Mouse (Mus musculus) midbrain, embryonic 10.5 days (tissue): Measurements from ENCODE around the gene Mrm2. TPM values are rescaled to one million over a fixed set of nuclear protein-coding genes. Genes with fewer than 3 reads are reported as not detected.
"Not testable (repeated sequence)": the region's sequence is repeated elsewhere in the genome, so short reads cannot be mapped to it uniquely, and the experiment has no call there.

Experiments
- DNase-seq: peaks from one replicate; pipeline ENCODE4 v3.0.0-alpha.2; 2017; ENCODE audit warnings: low spot score
- H3K27ac ChIP-seq: fragments of 300-500 bp; sonication (generic); replicated peaks from 2 replicates; pipeline ENCODE4 v1.5.1; 2016; ENCODE audit warnings: mild to moderate bottlenecking
- H3K27me3 ChIP-seq: fragments of 300-500 bp; sonication (generic); 2 replicates; pipeline ENCODE4 v1.6.1; 2016; ENCODE audit warnings: low read depth, mild to moderate bottlenecking; ENCODE audit not compliant: poor library complexity, severe bottlenecking
- H3K36me3 ChIP-seq: fragments of 300-500 bp; sonication (generic); 2 replicates; pipeline ENCODE4 v1.6.1; 2016; ENCODE audit warnings: mild to moderate bottlenecking, moderate library complexity
- H3K4me1 ChIP-seq: fragments of 300-500 bp; sonication (generic); 2 replicates; pipeline ENCODE4 v1.6.1; 2016
- H3K4me3 ChIP-seq: fragments of 300-500 bp; sonication (generic); 2 replicates; pipeline ENCODE4 v1.5.1; 2016; ENCODE audit warnings: mild to moderate bottlenecking, moderate library complexity
- H3K9me3 ChIP-seq: fragments of 300-500 bp; sonication (generic); replicated peaks from 2 replicates; pipeline ENCODE4 v1.6.1; 2016; ENCODE audit warnings: mild to moderate bottlenecking
- WGBS: fragments of 180-500 bp; shearing (Covaris S2); methylation state at CpG from one replicate; pipeline ENCODE4 v1.1.7; 2016; 5-methylcytosine and 5-hydroxymethylcytosine counted together
- polyA plus RNA-seq: library from polyadenylated mRNA; unstranded; fragments of >200 nt; fragmentation: Nextera tagmentation; extraction: Ambion mirVana; gene quantifications from 2 replicates; pipeline ENCODE4 v1.2.1, GENCODE M21; 2016

Gene Mrm2
- 21.9 and 23.0 TPM in 2 replicates for polyA plus RNA-seq

DNA sequence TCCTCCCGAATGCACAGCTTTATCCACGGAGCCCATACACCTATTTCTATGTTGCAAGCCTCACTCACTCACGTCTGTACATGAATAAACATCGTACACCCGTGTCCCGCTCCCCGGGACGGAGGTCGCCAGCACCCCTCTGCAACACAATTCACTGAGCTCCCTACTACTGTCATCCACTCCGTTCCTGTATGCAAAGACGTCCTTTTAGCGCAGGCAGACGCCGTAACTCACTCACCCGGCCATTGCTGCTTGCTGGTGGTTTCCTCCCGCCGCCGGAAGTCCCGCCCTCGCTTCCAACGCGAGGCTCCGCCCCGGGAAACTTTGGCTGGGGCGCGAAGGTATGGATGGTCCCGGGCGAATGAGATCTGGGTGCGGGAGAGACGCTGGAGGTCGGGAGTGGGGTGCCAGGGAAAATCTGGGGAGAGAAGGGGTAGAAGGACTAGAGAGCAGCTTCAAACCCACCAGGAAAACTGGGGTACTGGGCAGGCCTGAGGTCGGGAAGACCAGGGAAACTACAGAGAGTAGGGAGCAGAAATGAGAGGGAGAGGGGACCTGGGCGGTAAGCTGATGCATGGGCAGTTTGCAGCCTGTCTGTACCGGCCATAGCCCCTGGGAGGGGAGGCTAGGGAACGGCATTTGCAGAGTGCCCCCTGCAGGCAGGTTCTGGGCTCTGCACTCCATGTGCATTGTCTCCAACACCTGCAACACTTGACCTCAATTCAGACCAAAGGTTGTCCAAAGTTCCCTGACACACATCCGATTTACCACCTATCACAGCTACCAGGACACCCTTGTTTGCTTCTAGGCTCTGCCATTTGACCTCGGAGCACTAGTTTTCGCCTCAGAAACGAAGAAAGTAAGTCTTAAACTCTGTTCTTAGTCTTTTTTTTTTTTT lies at the start of gene Mrm2:
Mrm2 (minus strand) TSS at position 284 of the 898 bp plus-strand sequence.
- under 1% methylated on average over 39 of the region's 39 CpGs for WGBS

DNA sequence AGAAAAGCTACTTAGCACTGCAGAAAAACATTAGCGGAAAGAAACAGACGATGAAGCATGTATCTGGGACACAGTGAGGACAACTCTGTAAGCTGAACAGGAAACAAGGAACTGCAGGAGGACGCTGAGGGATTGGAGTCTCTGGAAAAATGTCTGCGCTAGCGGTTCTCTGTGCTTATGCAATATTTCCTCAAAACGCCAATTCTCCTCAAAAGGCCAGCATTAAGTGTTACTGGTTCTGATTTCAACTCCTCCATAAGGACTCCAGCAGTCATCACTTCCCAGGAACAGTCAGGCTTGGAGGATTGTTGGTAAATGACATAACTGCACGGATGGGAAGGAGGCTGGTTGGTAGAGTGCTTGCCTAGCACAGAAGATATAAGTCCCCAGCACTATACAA lies 49.5 kb upstream of the Mrm2 start:
- Histone ChIP-seq H3K9me3 (no peaks in the 10 kb centered on the region), H3K27me3 (no peaks in the 10 kb centered on the region), H3K27ac (no peak overlapping the region), H3K4me3 (no peak overlapping the region), H3K36me3 (0 out of 2 replicates have a peak, but pooled peaks cover 7% of the 10 kb centered on the region), H3K4me1 (peaks cover 18% of the 10 kb centered on the region)
- DNase-seq, result no peak
- 93% methylated on average over 7 of the region's 7 CpGs for WGBS

More for the DNA sequence above, at the start of gene Mrm2:
- H3K27ac ChIP-seq, result peak within 1 kb of the TSS; percentile 94
- H3K27me3 ChIP-seq, result no peaks in the 10 kb centered on the region
- peak within 1 kb of the TSS; percentile 70 for H3K4me3 ChIP-seq
- H3K9me3 ChIP-seq, result no peaks in the 10 kb centered on the region
- peak; percentile 88 for DNase-seq
- H3K36me3 ChIP-seq, result peaks cover 50% of the 10 kb centered on the region
- H3K4me1 ChIP-seq, result peaks cover 20% of the 10 kb centered on the region

DNA sequence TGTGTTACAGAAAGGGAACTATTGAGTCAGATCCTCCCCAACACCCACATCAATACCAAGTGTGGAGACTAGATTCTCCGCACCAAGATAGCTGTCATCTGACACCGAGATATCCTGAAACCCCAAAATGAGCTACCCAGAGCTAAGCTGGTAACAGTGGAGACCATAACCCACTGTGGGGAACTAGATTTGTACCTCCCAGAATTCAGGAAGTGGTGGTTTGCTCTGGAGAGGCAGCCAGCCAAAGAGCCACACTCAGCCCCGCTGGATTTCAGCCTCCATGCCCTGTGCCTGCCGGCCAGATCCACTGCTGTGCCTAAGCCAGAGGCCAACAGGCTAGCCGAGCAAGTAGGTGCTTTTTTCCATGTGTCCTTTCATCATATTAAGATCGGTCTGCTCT lies 47.6 kb upstream of the Mrm2 start:
- H3K9me3 ChIP-seq, result no peaks in the 10 kb centered on the region
- no peak overlapping the region for H3K4me3 ChIP-seq
- no peak overlapping the region for H3K27ac ChIP-seq
- no peaks in the 10 kb centered on the region for H3K27me3 ChIP-seq
- 82% methylated on average over 6 of the region's 6 CpGs for WGBS
- peaks cover 15% of the 10 kb centered on the region for H3K4me1 ChIP-seq
- 0 out of 2 replicates have a peak, but pooled peaks cover 7% of the 10 kb centered on the region for H3K36me3 ChIP-seq
- DNase-seq, result no peak

DNA sequence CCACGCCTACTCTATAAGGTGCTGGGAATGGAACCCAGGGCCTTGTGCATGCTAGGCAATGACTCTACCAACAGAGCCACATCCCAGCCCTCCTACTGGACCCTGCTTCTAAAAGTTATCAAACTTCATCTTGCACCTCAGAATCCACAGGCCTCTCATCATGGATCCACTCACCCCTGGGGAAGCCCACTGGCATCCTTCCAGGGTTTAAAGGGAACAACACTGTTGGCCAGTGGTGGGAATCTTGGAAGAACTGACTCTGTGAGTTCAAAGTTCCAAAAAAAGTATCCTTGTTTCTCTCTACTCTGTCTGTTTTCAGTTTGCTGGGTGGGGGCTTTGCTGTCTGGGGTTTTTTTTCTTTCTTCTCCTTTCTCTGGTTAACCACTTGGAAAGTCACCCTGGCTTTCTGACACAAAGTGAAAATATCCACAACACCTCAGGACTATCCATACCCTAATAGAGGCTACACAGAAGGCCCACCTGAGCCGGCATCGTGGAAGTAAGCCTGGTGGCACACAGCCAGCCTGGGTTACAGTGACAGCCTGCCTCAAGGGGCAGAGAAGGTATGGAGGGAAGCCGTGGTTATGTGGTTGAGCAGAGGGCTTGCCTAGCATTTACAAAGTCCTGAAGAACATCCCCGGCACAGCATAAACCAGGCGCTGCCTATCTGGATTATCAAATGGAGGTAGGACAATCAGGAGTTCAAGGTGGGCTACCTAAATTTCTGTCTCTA lies 46.6 kb upstream of the Mrm2 start:
- H3K27me3 ChIP-seq, result no peaks in the 10 kb centered on the region
- H3K4me1 ChIP-seq, result peaks cover 5% of the 10 kb centered on the region; the same call in 1 of the 2 replicates
- no peak overlapping the region for H3K4me3 ChIP-seq
- no peak for DNase-seq
- WGBS, result 92% methylated on average over 6 of the region's 6 CpGs
- no peak overlapping the region for H3K27ac ChIP-seq
- H3K9me3 ChIP-seq, result no peaks in the 10 kb centered on the region
- 0 out of 2 replicates have a peak, but pooled peaks cover 7% of the 10 kb centered on the region for H3K36me3 ChIP-seq

DNA sequence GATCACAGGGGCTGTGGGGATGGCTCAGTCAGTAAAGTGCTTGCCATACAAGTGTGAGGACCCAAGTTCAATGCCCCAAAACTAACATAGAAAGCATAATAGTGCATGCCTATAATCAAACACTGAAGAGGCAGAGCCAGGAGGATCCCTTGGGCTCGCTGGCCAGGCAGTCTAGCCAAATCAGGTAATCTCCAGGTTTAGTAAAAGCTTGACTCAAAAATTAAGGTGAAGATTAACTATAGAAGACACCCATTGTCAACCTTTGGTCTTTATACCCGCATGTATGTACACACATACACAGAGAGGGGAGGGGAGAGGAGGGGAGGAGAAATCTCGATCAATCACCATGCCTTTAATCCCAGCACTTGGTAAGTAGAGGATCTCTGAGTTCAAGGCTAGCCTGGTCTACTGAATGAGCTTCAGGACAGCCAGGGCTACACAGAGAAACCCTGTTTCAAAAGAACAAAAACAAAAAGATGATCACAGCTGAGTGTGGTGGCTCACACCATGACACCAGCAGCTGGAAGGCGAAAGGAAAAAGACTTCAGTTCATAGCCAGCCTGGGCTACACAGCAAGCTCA lies 43.6 kb upstream of the Mrm2 start:
- Histone ChIP-seq H3K4me3 (no peak overlapping the region), H3K27ac (no peak overlapping the region), H3K36me3 (0 out of 2 replicates have a peak, but pooled peaks cover 3% of the 10 kb centered on the region), H3K27me3 (no peaks in the 10 kb centered on the region), H3K9me3 (no peaks in the 10 kb centered on the region), H3K4me1 (peaks cover 8% of the 10 kb centered on the region; the same call in 1 of the 2 replicates)
- no peak for DNase-seq
- WGBS, result 89% methylated on average over 4 of the region's 4 CpGs

DNA sequence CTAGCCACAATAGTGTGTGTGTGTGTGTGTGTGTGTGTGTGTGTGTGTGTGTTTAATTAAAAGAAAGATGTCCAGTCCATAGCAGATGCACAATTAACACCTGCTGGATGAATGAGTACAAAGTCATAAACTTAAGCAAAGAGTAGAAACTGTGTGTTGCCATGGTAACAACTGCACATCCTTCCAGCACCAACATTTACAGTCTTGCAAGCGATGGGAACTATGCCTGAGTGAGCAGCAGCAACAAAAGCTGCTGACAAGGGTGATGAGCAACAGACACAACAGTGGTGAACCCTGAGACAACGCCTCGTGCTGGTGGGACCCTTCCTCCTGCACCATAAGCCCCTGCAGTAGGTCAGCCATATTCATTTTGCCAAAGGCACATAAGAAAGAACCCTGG lies 42.5 kb upstream of the Mrm2 start:
- H3K27ac ChIP-seq, result no peak overlapping the region
- no peak for DNase-seq
- H3K36me3 ChIP-seq, result no peaks in the 10 kb centered on the region
- H3K9me3 ChIP-seq, result no peaks in the 10 kb centered on the region
- 81% methylated on average over 3 of the region's 3 CpGs for WGBS
- peaks cover 4% of the 10 kb centered on the region; the same call in 1 of the 2 replicates for H3K4me1 ChIP-seq
- H3K4me3 ChIP-seq, result no peak overlapping the region
- H3K27me3 ChIP-seq, result no peaks in the 10 kb centered on the region

DNA sequence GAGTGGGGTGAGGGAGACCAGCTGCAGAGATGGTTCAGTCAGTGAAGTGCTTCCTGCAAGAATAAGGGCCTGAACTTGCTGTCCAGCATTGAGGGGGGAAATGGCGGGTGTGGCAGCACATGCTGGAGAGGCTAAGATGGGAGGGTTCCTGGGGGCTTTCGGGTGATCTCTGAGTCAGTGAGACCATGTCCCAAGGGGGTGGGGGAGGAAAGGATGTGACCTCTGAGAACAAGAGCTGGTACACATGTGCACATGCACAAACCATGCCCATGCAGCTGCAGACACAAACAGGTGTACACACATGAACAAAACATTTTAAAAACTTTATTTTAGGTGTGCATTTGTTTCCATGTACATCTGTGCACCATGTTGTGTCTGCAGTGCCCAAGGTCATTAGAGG lies 42.0 kb upstream of the Mrm2 start:
- 88% methylated on average over 2 of the region's 2 CpGs for WGBS
- DNase-seq, result no peak
- Histone ChIP-seq H3K4me3 (no peak overlapping the region), H3K27ac (no peak overlapping the region), H3K4me1 (peaks cover 4% of the 10 kb centered on the region; the same call in 1 of the 2 replicates), H3K36me3 (no peaks in the 10 kb centered on the region), H3K9me3 (no peaks in the 10 kb centered on the region), H3K27me3 (no peaks in the 10 kb centered on the region)

DNA sequence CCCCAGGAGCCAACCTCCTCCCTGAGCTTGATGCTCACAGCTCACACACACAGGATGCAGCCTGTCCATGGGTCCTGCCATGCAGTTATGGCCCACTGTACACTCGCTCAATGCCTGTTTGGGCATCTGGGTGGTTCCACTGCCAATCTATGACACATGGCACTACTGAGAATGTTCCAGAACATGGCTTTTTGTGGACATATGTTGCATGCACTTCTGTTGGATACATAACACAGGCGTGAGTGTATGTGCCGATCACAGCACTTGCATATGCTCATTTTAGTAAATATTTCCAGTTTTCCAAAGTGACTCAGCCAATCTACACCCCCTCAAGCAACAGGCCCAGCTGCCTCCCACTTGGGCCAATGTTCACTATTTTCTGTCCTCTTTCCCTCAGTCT lies 40.0 kb upstream of the Mrm2 start:
- DNase-seq, result no peak
- no peaks in the 10 kb centered on the region for H3K27me3 ChIP-seq
- peaks cover 4% of the 10 kb centered on the region; the same call in 1 of the 2 replicates for H3K4me1 ChIP-seq
- WGBS, result 89% methylated on average over 3 of the region's 3 CpGs
- no peak overlapping the region for H3K27ac ChIP-seq
- no peak overlapping the region for H3K4me3 ChIP-seq
- H3K36me3 ChIP-seq, result 0 out of 2 replicates have a peak, but pooled peaks cover 3% of the 10 kb centered on the region
- H3K9me3 ChIP-seq, result no peaks in the 10 kb centered on the region

DNA sequence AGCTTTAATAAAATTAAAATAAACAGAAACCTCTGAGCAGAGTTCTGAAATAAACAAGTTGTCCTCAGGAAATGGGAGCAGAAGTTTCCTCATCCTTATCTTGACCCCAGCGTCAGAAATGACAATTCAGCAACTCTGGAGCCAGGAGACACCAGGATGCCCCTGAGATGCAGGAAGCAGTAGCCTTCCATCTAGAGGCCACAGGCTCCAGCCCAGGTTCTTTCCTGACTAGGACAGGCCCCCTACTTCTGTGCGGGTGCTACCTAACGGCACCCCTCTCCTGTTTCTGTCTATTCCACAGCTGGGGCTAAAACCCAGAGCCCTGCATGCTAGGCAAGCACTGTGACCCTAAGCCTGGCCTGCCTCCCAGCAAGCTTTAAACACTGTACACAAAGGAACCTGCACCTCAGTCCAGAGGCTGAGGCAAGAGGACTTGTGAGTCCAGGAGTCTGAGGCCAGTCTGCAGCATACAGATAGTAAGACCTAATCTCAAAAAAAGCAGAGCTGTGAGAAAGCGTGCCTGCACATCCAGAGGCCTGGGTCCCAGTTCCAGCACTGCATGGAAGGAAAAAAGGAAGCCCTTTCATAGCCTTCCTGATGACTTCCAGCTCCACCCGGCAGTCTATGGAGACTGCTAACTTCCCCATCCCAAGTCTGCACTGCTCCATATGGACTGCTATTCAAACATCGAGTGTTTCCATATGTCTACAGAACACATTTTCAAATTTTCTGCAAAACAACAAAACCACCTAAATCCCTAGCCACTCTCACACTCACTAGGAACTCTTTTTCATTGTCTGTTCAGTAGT lies 39.0 kb upstream of the Mrm2 start:
- WGBS, result 86% methylated on average over 6 of the region's 6 CpGs
- DNase-seq, result no peak
- peaks cover 4% of the 10 kb centered on the region; the same call in 1 of the 2 replicates for H3K4me1 ChIP-seq
- H3K27ac ChIP-seq, result no peak overlapping the region
- peaks cover 13% of the 10 kb centered on the region for H3K36me3 ChIP-seq
- H3K4me3 ChIP-seq, result no peak overlapping the region
- no peaks in the 10 kb centered on the region for H3K9me3 ChIP-seq
- H3K27me3 ChIP-seq, result no peaks in the 10 kb centered on the region

DNA sequence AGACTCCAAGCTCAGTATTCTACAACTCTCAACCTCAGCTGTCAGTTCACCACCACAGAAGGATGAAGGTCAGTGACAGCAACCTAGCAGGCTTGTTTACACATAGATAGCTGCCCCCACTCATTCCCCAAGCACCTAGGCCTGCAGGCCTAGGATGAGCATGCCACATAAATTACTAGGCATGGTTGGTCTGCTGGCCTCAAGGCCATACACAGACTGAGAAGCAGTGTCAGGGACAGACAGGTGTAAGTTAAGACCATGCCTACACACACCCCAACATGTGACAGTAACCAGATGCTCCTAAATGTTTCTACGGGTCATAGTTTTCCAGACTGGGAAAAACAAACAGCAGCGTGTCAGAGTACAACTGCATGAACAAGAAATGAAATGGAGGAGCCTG lies 37.8 kb upstream of the Mrm2 start:
- WGBS, result 96% methylated on average over 2 of the region's 2 CpGs
- Histone ChIP-seq H3K27ac (no peak overlapping the region), H3K4me1 (peaks cover 4% of the 10 kb centered on the region; the same call in 1 of the 2 replicates), H3K9me3 (no peaks in the 10 kb centered on the region), H3K4me3 (no peak overlapping the region), H3K36me3 (peaks cover 19% of the 10 kb centered on the region), H3K27me3 (no peaks in the 10 kb centered on the region)
- no peak for DNase-seq

DNA sequence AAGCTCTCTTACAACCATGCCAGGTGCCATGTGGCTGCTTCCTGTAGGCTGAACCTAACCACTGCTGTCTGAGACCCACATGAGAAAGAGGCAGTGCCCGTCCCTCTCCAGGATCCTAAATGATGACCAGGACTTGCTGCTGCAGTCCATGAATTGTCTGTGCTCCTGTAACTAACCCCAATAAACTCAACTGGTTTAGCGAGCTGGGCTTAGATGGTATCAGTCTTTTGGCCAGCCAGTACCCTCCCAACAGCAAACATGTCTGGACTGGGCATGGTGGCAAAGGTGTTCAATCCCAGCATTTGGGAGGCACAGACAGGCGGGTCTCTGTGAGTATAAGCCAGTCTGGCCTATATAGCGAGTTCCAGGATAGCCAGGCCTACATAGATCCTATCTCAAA lies 37.2 kb upstream of the Mrm2 start:
- 93% methylated on average over 4 of the region's 4 CpGs for WGBS
- no peaks in the 10 kb centered on the region for H3K9me3 ChIP-seq
- H3K27ac ChIP-seq, result no peak overlapping the region
- DNase-seq, result no peak
- H3K36me3 ChIP-seq, result peaks cover 19% of the 10 kb centered on the region
- H3K27me3 ChIP-seq, result no peaks in the 10 kb centered on the region
- 0 out of 2 replicates have a peak, but pooled peaks cover 4% of the 10 kb centered on the region for H3K4me1 ChIP-seq
- H3K4me3 ChIP-seq, result no peak overlapping the region

DNA sequence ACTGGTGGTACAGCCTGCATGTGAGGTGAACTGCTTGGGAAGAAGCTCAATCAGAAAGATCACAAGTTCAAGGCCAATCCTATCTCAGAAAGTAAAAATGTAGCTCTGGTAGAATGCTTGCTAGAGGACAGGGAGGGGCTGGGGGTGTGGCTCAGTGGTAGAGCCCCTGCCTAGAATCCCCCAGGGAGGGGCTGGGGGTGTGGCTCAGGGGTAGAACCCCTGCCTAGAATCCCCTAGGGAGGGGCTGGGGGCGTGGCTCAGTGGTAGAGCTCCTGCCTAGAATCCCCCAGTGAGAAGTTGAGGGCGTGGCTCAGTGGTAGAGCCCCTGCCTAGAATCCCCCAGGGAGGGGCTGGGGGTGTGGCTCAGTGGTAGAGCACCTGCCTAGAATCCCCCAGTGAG lies 36.4 kb upstream of the Mrm2 start:
- H3K4me1 ChIP-seq, H3K4me3 ChIP-seq, DNase-seq, H3K9me3 ChIP-seq, H3K27ac ChIP-seq, H3K27me3 ChIP-seq: not testable (repeated sequence)
- WGBS, result 89% methylated on average over 2 of the region's 2 CpGs
- H3K36me3 ChIP-seq, result peaks cover 27% of the 10 kb centered on the region
